Mouse (Mus musculus) kidney, postnatal 10 days (tissue): ENCODE measurements around the gene Hmx1.
A peak's percentile ranks its signal among the peaks of the same experiment; 100 is the strongest.

ENCODE experiments used
- DNase-seq: peaks from one replicate; pipeline ENCODE4 v3.0.0; 2021; ENCODE audit warnings: mixed read lengths

Gene Hmx1

DNA sequence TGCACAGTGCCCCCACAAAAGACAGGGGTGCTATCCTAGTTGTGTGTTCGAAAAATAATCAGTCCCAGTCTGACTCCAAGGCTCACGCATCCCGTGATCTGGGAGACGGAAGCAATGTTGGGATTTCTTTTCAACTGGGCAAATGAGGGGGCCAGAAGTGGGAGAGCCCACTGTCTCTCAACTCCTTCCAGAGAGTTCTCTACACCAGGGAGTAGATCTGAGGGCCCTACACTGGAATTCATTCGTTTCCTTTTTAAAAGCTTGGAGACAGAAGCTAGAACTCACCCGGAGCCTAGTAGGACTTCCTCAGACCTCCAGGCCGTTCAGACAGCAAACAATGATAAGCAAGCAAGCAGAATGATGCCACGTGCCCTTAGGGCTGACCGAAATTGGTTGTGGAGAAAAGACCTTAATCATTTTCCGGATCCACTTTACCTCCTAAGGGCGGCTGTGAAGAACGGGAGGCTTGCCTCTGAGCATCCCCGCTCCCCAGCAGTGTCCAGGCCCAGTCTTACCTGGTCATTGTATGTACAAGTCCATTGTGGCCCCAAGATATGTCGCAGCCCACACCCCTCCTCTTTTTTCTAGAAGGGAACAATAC, 9.5 kb downstream of the Hmx1 start:
- no peak for DNase-seq

- DNase-seq = no peak
These were observed 10.2 kb downstream of the Hmx1 start for GRCm38 (mm10) chr5:35399061-35399460.

- DNase-seq = no peak
These were observed 10.9 kb downstream of the Hmx1 start for GRCm38 (mm10) chr5:35399704-35400320.

DNA sequence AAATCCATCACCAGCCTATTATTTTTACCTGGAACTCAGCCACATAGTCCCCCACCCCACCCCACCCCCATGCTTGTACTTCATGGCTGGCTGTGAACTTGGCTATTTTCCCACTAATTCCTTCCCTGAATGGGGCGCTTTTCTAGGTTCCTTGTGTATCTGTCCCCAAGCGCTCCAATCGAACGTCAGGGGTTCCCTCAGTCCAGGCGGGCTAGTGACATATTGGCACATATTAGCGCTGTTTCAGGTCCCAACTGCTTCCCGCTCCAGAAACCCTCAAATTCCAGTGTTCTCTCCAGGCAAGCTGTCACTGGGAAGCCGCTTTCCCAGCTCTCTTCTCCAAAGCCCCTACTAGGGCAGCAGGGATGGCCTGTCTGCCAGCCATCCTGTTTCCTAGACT, 12.3 kb downstream of the Hmx1 start:
- no peak for DNase-seq

- DNase-seq = no peak
These were observed 18.6 kb downstream of the Hmx1 start for GRCm38 (mm10) chr5:35407411-35407930.

DNA sequence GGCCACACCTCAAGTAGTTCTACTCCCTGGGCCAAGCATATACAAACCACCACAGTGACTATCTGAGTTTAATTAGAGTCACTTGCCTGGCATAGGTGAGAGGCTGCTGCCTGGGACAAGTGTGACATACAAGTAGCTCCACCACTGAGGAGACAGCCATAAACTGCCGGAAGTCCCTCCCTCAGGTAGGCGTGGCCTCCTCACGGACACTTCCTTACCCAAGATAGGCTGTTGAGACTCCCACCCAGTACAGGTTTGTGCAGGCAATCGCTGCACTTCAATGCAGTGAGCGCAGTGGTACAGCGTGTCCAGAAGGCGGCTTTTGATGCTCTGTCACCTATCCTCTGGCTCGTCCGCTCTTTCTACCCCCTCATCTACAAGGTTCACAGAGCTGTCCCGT, 22.1 kb downstream of the Hmx1 start:
- DNase-seq = no peak

DNA sequence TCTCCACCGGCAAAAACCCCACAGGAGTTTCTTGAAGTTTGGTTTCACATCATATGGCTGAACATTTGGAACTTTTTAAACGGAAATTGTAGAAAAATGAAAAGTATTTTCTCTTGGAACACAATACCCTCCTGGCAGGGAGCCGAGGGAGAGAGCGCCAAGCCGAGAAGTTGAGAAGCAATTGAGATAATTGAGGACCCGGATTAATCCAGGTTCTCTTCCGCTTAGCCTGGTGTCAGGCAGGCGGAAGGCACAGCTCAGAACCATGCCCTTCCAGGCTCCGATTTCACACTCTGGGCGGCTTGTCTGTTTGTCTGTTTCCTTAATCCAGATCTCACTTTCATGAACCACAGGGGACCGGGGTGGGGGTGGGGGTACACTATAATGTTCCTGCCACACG, 23.9 kb downstream of the Hmx1 start:
- peak; percentile 47 for DNase-seq

DNA sequence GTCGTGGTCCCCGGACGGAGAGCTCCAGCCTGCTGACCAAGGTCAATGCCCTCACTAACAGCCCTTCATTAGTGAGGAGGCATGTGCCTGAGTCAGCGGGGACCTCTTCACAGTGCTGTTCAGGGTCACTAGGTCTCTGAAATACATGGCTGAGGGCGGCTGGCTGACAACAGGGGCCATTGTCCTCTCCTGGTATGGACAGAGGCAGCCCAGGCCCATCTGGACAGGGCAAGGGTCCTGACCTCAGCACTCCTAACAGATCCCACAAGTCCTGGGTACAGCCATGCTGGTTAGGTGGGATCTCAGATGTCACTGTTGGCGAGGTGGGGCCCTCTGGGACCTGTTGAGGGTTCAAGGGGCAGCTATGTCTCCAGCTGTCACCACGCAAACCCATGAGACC, 28.8 kb downstream of the Hmx1 start:
- no peak for DNase-seq

DNA sequence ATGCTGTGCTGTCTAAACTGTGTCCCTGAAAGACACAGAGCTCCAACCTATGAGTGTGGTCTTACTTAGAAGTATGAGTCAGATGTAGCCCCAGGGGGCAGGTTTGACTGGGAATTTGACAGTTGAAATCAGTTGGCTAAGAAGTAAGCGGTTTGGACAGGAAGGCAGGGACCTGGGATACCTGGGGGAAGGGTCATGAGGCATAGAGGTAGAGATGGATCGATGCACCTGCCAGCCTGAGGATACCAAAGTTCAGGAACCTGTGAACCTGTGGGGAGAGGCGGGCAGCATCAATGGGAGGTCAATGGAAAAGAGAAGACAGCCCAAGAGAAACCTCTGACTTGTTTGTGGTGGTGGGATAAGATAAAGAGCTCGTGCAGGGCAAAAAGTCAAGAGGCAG, 32.7 kb downstream of the Hmx1 start:
- no peak for DNase-seq

DNA sequence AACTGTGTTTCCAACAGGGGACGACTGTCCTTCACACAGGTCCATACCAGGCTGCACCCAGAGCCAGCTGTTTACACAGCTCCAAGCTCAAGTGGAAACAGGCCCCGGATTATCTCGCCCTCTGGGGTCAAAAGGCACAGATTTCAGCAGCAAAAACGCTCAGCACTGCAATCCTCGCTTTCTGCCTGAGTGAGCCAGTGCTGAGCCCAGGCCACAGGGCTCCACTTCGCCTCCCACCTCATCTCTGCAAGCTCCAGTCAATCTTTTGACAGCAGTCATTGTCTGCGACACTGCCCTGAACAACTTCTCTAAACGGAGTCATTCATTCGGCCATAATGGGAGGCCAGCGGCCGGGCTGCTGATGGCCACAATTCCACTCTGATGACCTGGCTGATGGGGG, 36.3 kb downstream of the Hmx1 start:
- peak; percentile 40 for DNase-seq

GRCm38 (mm10) chr5:35427901-35428300, 39.0 kb downstream of the Hmx1 start:
- DNase-seq = no peak

GRCm38 (mm10) chr5:35428421-35428820, 39.5 kb downstream of the Hmx1 start:
- DNase-seq = no peak

DNA sequence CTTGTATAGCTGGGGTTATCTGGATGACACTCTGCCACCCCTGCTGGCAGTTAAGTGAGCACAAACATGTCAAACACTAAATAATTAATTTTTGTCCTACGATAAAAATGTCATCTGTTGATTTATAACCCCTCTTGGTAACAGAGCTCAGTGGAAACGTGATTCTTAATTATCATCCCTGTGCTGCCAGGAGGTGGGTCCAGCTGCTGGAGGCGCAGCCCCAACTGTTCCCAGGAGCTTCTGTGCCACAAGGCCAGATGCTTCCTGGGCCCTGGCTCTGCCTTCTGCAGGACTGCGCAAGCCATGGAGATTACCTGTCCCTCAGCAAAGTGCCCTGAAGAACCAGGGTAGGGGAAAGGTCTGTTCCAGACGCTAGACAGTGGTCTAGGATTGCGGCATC, 43.2 kb downstream of the Hmx1 start:
- DNase-seq = no peak

DNA sequence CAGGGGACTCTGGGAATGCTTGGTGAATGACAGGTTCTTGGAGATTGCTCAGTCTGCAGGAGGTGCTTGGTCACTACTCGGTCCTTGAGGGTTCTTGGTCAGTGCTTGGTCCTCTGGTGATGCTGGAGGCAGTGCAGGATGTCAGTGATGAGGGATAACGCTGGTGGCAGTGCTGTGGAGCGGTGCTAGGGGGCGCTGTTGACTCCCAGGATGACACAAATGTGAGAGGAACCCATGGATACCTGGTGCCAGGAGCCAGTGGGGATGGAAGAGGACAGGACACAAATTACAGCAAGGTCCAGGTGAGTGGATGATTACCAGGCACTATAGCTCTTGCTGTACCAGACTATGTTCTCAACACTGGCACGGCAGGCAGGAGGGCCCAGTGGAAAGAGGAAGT, 45.1 kb downstream of the Hmx1 start:
- no peak for DNase-seq

DNA sequence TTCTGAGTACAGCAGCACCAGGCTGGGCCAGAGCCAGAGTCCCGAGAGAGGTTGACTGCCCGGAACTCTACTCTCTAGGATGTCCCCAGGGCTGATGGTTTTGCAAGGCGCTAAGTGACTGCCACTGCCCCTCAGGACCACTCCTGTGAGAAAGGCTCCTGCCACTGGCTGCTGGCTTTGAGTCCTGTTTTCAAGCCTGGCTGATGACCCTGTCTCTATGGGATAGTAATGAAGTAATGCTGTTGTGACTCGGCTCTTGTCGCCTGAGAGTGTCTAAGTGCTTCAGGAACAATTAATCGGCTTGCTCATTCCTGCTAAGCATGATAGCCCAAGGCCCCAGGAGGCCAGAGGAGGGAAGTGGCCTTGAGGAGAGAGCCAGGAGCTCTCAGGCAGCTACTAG, 45.8 kb downstream of the Hmx1 start:
- DNase-seq = no peak

- no peak for DNase-seq
These were observed 49.9 kb downstream of the Hmx1 start for GRCm38 (mm10) chr5:35438805-35439204.

DNA sequence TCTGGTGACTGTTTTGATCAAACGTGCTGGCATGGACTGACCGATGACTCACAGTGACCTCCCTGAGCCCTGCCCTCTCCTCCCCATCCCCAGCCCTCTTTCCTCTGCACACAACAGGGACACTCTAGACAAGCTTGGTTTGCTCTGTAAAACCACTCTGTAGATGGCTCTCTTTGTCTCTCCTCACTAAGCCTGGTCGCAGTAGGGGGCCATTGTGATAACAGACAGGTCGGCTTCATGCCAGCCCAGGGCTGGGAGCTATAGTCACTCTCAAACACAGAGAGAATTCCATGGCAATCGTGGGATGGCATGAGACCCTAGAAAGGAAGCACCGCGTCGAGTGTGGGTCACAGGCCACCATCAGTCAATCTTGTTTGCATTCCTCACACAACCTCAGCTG, 51.6 kb downstream of the Hmx1 start:
- DNase-seq = no peak

GRCm38 (mm10) chr5:35441411-35441810, 52.5 kb downstream of the Hmx1 start:
- DNase-seq = no peak

GRCm38 (mm10) chr5:35444731-35445130, 55.8 kb downstream of the Hmx1 start:
- no peak for DNase-seq

- peak; percentile 26 for DNase-seq
These were observed 58.9 kb downstream of the Hmx1 start for GRCm38 (mm10) chr5:35447656-35448443.
